Mouse (Mus musculus) spleen, adult 18-20 months (tissue): ENCODE data around the gene Parp16.
"Not testable (repeated sequence)": the region's sequence is repeated elsewhere in the genome, so short reads cannot be mapped to it uniquely, and the experiment has no call there.

Source experiments
- DNase-seq, 2 experiments: peaks; one replicate each; pipeline ENCODE4 v3.0.0; 2022; ENCODE audit warnings: mixed read lengths in 2 of 2

The Parp16 gene

DNA sequence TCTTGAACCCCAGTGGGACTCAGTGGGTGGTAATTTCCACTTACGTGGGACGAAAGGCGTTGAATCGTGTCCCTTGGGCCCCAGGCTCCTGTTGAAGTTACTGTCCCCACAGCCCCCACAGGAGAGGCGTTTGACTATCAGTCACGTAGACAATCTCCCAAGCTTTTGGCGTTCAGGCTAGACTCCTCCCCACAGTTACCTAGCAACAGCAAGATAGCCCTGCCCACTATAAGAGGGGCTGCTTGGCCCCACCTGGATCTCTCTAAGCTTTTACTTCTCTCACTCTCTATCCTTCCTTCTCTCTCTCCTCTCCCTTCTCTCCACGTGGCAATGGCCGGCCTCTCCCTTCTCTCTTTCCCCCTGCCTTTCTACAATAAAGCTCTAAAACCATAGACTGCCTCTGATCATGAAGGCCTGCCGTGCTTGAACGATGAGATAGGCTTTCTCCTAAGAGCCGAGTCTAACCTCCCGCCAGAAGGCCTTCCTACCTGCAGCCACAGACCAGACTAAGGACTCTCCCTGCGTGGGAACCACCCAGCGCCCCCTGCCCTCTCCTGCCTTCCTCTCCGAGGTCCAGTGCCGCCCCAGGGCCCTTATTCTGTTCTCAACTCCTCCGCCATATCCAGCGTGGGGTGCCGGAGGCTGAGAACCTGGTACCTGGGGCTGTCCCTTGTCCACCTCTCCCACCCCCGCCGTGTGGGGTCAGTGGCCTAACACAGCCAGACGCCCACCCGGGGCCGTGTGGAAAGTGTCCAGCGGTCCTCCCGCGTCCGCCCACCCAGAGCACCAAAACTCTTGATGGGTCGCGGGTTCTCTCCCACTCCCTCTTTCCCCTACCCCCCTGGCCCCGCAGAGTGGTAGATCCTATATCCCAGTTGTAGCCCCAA is 13.4 kb downstream of the Parp16 start:
- DNase-seq = no peak

DNA sequence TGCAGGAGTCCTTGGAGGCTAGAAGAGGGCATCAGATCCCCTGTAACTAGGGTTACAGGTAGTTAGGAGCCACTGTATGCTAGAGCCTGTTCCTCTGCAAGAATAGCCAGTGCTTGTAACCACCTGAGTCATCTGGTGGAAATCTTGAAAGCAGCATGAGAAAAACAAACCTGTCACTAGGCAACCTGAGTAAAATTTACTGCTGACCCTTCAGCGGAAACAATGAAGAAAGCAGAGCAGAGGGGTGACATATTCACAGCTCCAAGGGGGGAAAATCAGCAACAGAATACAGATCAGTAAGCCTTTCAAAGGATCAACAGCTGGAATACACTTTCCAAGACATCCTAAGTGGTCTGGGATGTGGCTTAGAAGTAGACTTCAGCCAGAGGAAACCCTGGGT is 16.4 kb downstream of the Parp16 start:
- DNase-seq = no peak

DNA sequence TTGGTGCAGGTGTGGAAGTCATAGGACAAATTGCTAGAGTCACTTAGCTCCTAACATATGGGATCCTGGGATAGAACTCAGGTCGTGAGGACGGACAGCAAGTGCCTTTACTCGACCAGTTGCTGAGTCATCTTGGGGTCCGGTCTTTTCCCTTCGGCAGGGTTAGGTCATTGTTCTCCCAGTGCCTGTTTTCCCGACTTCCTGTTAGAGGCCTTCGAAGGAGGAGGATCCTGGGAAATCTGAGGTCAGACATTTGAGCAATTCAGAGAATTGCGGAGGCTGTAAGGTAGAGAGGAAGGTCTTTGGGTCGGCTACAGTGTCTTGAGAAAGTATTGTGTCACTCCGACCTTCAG is 19.2 kb downstream of the Parp16 start:
- no peak for DNase-seq

DNA sequence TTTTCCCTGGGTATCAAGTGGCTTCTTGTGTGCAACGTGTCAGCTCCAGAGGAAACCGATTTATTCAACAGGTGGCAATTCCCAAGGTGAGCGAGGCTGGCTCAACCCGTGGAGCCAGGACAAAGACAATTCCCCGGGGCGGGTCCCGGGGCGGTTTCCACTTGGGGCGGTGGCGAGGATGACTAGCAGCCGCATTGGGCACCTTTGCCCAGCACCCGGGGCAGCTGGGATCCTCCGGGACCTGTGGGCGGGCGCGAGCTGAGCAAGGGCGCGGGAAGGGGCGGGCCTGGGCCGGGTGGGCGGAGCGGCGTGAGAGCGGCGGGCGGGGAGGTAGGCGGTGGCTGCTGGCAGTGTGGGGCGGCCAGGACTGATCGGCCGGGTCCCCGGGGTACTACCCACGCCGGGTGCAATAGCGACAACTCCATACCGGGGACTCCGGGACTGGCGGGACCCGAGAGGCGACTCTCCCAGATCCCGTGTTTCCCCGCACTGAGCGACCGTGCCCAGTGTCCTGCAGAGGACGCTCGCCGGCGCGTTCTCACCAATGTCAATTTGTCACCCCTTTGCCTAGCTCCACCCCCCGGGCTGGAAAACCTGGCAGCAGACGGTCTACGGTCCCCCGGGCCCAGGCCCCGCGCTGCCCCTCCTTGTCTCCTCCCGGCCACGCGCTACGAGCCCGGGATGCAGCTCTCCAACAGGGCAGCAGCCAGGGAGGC is 19.8 kb downstream of the Parp16 start:
- DNase-seq = peak; percentile 76 to 87

DNA sequence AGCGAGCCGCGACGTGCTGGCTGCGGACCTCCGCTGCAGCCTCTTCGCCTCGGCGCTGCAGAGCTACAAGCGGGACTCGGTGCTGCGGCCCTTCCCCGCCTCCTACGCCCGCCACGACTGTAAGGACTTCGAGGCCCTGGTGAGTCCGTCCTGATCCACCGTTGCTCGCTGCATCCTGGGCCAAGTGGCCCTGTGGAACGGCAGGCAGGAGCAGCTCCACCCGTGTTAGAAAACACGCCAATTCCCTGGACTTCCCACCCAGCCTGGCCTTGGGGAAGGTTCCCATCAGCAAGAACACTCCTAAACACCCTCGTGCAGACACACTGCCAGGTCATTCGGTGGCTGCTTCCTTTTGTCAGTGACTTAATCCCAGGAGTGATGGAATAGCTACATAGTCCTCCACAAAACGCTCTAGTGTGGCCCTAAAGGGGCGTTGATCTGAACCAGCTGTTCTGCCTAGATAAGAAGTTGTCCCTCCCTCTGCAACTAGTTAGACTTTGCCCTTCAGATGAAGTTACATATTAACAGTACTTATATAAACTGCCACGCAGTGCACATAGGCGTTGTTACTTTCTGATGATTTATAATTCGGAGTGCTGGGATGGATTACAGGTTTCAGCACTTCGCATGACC is 20.5 kb downstream of the Parp16 start:
- DNase-seq = no peak

DNA sequence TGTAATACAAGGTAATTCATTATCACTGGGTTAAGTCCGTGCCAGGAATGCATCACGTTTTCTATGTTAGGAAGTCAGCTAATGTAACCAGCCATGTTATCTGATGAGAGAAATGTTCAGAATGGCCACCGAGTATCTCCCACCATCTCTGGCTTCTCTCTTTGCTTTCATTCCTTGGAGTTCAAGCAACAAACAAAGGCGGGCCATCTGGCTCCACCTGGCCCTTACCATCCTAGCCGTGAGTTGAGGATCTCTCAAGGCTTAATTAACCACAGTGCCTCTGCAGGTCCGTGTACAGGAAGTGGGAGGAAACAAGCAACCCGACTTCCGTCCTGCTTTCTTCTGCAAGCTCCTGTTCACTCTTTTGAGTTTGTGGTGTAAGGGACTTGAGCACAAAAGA is 21.8 kb downstream of the Parp16 start:
- no peak for DNase-seq

DNA sequence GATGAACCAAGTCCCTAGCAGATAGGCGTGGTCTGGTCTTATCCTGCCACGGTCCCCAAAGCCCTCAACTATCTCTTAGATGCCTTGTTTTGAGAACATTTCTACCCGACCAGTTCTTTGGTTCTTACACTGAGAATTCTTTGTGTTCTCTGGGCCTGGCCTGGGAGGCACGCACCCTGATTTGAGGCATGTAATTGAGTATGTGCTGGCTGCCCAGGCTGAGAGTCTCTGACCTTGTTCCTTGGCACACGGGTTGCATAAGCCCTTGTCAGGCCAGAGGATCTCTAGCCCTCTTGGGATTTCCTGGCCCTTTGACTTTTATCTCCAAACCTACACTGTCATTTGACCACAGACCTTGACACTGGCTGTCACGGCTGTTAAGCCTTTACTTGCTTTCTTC is 22.5 kb downstream of the Parp16 start:
- DNase-seq = no peak

DNA sequence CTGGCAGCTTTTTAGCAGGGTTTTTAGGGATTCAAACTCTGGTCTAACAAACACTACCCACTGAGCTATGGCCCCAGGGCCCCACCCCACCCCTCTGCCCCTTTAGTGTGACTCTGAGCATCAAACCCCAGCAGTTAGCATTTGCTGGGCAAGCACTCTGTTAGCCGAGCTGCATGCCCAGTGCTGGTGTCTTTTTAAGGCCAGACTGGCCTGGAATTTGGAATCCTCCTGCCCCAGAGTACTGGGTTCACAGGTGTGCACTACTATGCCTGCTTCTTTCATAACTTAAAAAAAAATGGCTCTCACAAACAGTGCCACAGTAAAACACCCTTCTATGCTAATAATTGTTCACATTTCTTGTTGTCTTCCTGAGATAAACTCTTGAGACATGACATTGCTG is 23.8 kb downstream of the Parp16 start:
- DNase-seq = no peak

DNA sequence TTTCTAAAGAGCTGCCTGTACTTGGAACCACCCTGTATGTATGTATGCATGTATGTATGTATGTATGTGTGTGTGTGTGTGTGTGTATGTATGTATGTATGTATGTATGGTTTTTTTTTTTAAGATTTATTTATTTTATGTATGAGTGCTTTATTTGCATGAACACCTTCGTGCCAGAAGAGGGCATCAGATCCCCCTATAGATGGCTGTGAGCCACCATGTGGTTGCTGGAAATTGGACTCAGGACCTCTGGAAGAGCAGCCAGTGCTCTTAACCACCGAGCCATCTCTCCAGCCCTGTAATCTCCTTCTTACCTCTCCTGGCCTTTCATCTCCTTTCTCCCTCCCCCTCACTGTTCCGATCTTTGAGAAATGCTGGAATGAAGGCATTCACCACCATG is 25.2 kb downstream of the Parp16 start:
- DNase-seq = not testable (repeated sequence)

DNA sequence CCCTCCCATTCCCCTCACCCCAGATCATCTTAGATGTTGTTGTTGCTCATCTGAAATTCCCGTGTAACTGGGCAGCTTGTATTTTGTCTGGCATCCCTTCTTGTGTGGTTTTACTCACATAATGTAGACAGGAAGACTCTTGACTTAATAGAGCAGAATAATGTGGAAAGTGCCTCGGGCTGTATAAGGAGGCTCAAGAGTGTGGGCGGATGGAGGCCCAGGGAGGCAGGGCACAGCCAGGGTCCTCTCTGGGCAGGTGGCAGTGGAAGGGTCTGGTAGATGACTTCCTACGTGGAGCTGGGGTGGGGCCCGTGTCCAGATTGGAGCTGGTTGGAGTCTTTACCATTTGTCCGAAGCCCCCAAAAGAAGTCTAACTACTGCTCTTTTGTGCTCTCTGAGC is 28.8 kb downstream of the Parp16 start:
- no peak for DNase-seq

DNA sequence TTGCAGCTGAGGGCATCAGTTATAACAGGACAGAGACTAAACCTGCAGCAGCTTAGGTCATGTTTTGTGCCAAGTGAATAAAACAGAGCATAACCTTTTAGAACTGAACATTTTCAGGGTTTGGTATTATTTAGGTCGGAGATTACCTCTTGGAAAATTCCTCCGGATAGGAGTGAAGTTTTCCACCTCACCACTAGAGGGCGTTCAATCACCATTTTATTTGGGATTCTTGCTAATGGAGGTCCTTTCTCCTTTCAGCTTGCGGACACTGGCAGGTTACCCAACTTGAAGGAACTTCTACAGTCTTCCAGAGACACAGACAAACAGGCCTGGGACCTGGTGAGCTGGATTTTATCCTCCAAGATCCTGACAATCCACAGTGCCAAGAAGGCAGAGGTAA is 30.6 kb downstream of the Parp16 start:
- DNase-seq = no peak

DNA sequence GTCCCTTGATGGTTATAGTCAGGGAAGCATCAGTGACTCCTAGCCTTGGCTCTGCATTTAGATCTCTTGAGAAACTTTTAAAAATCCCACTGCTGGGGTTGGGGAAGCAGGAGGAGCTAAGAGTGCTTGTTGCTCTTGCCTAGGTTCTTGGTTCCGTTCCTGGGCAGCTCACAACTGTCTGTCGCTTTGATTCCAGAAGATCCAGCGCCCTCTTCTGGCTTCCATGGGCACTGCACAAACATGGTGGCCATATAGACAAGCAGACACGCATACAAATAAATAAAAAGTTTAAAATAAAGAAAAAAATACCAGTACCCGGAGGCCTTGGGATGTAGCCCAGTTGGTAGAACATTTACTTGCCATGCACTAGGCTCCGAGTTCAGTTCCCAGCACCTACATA is 35.1 kb downstream of the Parp16 start:
- DNase-seq = no peak

DNA sequence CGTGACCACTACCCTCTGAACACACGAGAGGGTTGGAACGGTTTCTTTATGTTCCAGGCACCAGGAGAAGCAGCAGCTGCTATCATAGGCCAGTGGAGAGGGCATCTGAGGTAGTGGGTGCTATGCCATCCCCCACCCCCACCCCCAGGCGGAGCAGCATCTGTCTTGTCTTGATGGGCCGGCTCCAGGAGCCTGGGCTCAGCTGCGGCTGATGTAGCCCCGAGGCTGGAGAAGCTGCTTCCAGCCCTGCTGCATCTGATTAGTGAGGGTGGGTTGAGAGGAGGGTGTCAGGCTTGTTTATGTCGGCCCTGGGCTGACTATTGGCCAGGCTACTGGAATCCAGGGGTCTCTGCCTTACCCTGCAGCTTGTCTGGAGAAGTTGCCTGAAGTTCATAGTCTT is 36.1 kb downstream of the Parp16 start:
- DNase-seq = no peak

DNA sequence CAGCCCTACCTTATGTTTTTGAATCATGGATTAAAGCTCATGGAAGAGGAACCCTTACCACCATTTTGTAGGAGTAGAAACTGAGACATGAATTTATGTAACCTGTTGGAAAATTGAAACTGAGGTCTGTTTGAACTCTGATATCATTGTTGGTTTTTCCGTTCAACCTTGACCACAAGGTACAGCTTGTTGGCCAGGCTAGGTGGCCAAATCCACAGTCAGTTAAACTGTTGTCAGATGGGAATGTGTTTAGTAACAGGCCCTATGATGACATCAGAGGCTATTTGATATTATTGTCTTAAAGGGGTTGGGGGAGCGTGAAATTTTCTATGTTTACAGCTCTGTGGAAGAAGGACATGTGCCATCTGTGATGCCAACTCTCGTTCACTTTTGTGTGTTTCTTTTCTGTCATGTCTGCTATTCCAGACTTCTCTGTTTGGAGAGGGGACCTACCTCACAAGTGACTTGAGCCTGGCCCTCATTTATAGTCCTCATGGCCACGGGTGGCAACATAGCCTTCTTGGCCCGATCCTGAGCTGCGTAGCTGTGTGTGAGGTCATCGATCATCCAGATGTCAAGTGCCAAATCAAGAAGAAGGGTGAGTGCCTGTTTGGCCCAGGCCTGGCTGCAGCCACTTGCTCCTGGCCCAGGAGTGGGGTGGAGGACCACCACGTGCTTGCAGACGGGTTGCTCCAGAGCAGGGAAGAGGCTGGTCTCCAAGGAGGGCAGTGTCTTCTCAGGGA is 38.3 kb downstream of the Parp16 start:
- DNase-seq = no peak

DNA sequence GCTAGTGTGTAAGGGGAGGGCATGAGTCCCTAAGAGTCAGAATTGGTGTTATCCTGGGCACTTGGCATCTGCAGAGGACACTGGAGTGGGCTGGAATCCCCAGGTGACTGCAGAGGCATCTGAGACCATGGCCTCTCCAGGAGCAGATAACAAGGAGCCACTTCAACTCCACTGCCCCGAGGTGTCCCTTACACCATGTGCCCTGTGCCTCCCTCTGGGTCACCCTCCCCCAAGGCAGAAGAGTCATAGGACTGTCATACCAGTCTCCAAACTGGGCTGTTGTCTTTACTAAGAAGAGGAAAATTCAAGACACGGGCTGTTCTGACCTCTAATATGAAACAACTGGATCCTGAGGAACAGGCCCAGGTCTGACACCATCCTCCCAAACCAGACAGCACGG is 39.6 kb downstream of the Parp16 start:
- no peak for DNase-seq

DNA sequence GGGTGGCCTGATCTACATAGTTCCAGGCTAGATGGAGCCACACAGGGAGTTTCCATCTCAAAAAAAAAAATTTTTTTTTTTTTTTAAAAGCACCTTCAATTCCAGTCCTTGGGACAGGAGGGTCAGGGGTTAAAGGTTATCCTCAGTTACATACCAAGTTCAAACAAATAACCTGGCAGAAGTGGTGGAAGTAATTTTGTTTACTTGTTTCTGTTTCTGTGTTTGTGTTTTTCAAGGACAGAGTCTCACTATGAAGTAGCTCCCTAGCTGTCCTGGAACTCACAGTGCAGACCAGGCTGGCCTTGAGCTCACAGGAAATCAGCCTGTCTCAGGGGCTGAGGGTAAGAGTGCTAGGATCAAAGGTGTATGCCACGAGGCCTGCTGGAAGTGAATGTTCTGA is 40.4 kb downstream of the Parp16 start:
- no peak for DNase-seq

DNA sequence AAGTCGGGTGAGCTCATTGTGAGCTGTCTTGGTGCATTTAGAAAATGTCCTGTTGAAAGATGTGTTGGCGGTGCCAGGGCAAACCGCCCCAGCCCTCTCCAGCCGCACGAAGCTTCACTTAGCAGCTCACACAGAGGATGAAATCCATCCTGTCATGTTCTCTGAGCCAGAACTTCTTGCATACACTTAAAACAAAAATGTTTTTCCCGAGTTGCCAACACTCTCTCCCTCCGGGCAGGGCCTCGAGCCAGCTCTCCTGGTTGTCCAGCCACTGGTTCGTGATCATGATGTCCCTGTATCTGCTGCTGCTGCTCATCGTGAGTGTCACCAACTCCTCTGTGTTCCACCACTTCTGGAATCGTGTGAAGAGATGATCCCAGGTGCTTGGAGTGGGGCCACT is 42.5 kb downstream of the Parp16 start:
- DNase-seq = no peak

DNA sequence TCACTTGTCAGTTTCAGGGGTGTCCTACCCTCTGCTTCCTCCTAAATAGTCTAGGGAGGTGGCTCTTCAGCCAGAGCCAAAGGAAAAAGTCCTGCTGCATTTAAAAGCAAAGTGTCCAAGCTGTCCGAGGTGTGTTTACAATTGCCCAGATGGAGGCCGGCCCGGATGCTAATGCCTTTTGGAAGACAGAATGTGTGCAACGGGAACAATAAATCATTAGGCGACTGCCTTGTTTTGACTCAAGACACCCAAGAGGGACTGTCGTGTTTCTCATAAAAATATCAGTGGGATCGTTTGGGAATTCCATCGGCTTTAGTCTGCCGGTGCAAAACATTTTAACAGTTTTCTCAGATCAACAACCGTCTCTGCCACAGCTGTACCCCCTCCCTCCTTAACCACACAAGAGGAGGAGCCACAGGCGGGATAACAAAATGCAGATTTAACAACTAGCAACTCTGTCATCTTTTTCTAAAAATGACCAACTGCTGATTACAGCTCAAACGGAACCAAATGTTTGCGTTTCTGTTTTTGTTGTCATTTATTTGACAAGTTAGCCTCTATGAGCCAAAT is 43.1 kb downstream of the Parp16 start:
- DNase-seq = no peak

DNA sequence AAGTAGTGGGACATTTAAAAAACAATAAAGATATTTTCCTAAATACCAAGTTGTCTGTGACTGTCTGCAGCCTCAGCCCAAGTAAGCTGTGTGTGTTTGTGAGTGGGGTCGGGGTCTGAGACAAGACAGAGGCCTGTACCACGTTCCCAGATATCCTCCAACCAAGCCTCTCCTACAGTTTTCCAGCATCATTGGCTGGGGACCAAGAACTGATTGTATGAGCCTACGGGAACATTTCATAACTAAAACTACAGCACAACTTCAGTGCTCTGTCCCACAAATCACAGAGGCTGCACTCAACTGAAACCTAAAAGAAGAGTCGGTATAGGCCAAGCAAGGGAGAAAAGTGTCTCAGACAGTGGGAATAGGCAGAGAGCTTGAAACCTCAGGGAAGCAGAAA is 44.0 kb downstream of the Parp16 start:
- DNase-seq = no peak

DNA sequence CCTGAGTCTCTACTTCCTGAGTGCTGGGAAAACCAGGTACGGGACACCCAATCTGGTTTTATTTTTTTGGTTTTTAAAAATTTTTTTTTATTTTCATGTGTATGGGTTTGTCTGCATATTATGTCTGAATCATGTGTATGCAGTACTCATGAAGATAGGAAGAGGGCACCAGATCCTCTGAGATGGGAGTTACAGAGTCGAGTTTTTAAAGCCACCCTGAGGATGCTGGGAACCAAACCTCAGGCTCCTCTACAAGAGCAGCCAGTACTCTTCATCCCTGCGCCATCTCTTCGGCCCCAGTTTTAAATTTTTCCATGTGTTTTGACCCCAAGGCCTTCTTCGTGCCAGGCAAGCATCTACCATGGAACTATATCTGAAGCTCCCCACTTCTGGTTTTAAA is 44.6 kb downstream of the Parp16 start:
- DNase-seq = no peak

DNA sequence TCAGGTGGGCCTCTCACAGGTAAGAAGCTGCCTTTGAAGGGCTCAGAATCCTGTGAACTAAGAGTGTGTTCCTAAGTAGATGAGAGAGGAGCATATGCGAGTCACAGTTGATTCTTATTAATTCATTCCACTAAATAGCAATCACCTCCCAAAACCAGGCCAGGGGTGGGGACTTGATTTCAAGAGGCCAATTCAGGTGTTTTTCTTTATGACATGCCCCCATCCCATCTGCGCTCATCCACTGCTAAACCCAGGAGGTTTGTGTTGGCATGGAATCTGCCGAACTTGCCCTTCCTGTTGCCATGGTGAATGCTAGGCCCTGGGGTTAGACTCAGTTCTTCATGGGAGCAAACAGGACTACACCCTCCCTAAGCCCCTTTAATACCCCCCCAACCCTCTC is 45.4 kb downstream of the Parp16 start:
- no peak for DNase-seq

DNA sequence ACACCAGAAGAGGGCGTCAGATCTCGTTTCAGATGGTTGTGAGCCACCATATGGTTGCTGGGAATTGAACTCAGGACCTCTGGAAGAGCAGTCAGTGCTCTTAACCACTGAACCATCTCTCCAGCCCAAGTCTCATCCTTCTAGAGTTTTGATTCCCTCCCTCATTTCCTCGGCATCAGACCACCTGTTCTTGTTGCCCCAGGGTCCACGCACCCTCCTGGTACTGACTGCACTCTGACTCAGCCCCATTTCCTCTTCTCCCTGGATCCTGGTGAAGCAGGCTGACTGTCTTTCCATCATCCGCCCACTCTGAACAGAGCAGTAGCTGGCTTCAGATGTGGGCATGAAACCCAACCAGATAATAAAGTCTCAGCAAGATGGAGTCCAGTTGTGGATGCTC is 46.8 kb downstream of the Parp16 start:
- no peak for DNase-seq

DNA sequence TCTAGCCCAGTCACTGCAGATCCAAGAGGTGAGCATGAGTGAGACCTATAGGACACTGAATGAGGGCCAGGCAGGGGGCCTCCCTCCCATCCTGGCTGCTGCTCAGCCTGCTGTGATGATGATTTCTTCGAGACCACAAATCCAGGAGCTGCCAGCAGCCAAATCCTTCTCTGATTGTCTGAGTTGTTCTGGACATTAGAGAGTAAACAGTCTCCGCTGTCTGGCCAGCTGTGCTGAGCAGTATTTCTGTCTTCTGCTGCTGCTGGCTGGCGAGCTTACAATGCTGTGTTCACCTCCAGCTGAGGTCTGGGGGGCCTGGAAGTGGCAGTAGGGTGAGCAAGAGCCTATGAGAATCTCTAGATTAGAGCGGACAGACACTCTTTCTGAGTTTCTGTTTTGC is 48.1 kb downstream of the Parp16 start:
- no peak for DNase-seq
